Mouse (Mus musculus): ENCODE results near the gene Hk1.

Gene Hk1

DNA sequence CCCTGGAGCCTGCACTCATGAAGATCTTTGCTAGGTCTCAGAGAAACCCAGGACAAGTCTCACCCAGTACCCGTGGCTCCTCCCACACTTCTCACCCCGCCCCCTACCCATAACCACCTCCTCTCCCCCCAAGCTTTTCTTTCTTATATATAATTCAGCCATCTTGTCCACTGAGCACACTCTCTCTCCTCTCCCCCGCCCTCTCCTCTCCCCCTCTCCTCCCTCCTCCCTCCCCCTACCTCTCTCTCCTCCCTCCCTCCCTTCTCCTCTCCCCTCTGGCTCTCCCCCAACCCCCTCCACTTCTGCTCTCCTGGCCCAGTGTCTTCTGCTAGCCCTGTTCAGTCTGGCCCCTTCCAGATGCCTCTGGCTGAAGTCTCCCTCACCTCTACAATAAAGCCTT lies 100.6 kb downstream of the Hk1 start:
- TF ChIP-seq GATA4 (IDR thresholded peaks at IDR 0.05; ENCODE audit: insufficient replicate concordance, low read length), result no peak

DNA sequence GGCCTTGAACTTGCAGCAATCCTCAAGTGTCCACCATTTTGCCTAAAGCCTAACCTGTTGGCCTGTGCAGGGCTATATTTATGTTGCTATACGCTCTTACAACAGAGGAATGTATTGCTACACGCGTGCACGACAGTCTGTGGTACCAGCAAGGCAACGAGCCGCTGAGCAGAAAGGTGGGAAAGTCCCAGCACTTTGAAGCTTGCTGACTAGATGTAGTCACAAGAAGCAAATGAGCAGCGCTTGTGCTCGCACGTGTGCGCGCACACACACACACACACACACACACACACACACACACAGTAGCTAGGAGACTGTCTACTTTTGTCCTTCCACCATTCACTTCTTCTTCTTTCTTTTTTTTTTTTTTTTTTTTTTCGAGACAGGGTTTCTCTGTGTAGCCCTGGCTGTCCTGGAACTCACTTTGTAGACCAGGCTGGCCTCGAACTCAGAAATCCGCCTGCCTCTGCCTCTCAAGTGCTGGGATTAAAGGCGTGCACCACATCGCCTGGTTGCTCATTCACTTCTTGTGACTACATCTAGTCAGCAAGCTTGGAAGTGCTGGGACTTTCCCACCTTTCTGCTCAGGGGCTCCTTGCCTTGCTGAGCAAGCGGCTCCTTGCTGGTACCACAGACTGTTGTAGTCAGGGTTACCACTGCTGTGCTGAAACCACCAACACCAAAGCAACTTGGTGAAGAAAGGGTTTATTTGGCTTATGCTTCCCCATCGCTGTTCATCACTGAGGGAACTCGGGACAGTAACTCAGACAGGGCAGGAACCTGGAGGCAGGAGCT lies 102.0 kb downstream of the Hk1 start:
- no peak for TF ChIP-seq GATA4 (IDR thresholded peaks at IDR 0.05; ENCODE audit: insufficient replicate concordance, low read length)

DNA sequence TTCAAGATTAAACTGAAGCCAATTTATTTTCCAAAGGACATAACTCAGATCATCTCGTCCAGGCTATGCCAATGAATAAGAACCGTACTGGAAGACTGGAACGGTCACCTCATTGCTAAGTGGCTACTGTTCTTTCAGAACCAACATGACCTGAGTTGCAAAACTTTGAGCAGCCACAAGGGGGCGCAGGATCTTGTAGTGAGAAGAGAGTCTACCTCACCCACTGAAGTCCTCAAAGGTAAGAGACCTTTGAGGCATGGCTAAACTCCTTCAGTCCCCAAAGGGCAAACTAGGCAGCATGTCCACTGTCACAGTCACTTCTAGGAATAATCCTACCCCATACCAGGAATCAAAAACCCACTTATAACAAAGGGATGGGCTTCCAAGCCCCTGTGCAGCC lies 104.5 kb downstream of the Hk1 start:
- TF ChIP-seq GATA4 (IDR thresholded peaks at IDR 0.05; ENCODE audit: insufficient replicate concordance, low read length), result no peak

DNA sequence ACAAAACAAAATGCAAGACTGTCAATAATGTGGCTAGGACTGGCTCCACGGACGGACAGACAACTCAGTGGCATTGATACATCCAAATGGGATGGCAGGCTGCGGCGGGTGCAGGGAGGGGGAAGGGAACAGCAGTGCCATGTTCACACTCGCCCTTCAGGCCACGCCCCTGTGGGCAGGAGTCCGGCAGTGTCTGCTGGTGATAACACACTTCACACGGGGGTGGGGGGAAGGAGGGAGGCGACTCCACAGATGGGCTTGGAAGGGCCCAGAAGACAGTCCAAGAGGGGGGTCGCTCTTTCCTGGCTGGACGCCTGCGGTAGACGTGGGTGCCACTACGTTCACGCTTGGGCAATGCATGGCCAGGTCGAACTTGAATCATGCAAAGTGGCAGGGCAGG lies 110.4 kb downstream of the Hk1 start:
- TF ChIP-seq GATA4 (IDR thresholded peaks at IDR 0.05; ENCODE audit: insufficient replicate concordance, low read length), result no peak

DNA sequence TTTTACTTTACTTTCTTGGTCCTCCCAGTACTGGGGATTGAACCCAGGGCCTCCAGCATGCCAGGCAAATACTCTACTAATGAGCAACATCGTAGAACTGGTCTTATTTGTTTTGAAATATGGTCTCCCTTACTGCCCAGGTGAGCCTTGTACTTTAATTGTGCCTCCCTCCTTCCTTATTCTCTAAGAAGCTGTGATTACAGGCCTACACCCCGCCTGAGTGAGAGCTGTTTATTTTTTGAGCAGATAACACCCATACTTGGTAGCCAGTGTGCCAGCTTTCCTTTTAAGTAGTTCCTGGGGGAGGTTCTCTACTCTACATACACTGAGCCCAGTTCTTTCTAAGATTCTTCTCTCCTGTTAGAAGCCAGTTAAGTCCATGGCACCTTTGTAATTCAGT lies 115.4 kb downstream of the Hk1 start:
- no peak for TF ChIP-seq GATA4 (IDR thresholded peaks at IDR 0.05; ENCODE audit: insufficient replicate concordance, low read length)

DNA sequence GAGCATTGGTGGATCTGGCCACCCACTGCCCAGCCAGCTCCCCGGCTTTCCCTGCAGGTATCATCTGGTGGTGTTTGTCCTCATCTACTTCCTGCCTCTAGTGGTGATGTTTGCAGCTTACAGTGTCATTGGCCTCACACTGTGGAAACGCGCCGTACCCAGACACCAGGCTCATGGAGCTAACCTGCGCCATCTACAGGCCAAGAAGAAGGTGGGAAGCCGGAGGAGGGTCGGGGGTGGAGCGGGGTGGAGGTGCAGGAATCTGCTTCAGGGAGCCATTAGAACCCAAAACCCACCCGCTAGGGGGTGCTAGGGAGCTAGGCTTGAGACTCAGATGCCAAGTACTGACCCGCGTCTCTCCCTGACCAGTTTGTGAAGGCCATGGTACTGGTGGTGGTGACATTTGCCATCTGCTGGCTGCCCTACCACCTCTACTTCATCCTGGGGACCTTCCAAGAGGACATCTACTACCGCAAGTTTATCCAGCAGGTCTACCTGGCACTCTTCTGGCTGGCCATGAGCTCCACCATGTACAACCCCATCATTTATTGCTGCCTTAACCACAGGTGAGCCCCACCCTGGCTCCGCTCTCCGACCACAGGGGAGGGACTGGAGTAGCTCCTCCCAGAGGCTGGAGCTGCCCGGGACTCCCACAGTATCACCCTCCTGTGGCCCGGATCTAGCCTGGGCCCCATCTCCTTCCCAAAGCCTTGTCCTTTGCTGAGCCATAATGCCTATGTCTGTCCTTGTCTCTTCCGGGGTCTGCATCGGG lies 118.4 kb downstream of the Hk1 start:
- no peak for TF ChIP-seq GATA4 (IDR thresholded peaks at IDR 0.05; ENCODE audit: insufficient replicate concordance, low read length)

DNA sequence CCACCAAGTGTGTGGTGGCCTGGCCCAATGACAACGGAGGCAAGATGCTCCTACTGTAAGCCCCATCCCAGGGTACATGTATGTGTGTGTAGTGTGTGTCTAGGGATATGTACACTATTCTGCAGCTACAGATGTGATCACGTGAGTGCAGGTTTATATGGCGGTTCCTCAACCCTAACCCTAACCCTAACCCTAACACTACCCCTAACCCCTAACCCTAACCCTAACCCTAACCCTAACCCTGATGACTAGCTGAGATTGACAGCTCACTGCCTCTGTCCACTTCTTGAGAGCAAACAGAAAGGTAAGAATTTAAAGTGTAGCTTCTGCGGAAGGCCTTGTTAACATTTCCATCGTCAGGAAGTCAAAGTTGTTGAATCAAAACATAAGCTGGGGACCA lies 121.4 kb downstream of the Hk1 start:
- no peak for TF ChIP-seq GATA4 (IDR thresholded peaks at IDR 0.05; ENCODE audit: insufficient replicate concordance, low read length)

DNA sequence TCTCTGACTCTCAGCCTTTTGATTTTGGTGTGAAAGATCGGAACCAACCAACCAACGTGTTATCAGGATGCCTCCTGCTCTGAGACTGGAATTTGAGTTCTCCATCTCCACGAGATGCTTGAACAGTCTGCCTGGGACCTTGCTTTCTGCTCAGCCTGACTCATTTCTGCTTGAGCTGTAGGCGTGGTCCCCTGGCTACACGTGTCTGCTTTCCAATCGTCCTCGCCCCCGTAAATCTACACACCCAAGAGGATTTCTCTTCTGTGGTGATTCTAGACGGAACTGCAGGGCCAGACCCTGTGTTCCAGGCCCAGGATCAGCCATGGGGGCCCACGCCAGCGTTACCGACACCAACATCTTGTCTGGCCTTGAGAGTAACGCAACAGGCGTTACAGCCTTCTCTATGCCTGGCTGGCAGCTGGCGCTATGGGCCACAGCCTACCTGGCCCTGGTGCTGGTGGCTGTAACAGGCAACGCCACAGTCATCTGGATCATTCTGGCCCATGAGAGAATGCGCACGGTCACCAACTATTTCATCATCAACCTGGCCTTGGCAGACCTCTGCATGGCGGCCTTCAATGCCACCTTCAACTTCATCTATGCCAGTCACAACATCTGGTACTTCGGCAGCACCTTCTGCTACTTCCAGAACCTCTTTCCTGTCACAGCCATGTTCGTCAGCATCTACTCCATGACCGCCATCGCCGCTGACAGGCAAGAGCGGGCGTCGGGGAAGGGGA lies 127.0 kb downstream of the Hk1 start:
- no peak for TF ChIP-seq GATA4 (IDR thresholded peaks at IDR 0.05; ENCODE audit: insufficient replicate concordance, low read length)

DNA sequence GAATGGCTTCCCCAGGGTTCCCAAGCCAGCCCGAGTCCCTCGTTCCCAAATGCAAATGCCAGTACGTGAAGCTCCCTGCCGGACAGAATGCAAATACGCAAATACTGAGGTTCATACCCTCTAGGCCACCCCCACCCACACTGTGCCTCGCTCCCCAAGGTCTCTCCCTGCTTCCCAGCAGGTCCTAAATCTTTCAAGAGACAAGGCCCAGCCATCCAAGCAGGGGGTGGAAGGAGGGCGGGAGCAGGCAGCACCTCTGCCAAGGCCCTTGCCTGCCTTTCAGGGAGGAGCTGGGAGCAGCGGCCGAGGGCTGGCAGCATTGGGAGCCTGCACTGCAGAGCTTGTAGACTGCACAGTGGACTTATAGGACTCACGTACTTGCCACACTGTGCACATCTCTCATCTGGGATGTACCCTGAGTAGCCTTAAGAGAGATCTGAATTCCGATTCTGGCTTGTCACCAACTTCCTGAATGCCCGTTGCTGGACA lies 127.7 kb downstream of the Hk1 start, which contains the start of gene Tacr2:
Tacr2 (plus strand) TSS at position 439 of the 489 bp plus-strand sequence.
- no peak for TF ChIP-seq GATA4 (IDR thresholded peaks at IDR 0.05; ENCODE audit: insufficient replicate concordance, low read length)

DNA sequence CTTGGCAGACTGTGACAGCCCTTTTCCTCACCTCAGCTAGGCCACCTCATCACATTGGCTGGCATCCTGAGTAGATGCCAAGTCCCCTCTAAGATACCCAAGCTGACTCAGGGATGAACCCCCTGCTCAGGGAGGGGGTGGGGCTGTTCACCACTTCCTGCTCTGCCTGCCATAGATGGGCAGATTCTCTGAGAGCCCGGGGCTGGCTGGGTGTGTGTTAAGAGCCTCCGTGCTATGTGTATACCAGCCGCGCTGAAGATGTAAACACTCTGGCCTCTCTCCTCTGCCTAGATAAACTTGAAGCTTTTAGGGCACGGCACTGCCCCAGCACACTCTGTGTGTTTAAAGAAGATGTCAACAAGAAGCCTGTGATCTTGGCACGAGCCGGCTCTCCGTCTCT lies 131.9 kb downstream of the Hk1 start:
- TF ChIP-seq GATA4 (IDR thresholded peaks at IDR 0.05; ENCODE audit: insufficient replicate concordance, low read length), result no peak

DNA sequence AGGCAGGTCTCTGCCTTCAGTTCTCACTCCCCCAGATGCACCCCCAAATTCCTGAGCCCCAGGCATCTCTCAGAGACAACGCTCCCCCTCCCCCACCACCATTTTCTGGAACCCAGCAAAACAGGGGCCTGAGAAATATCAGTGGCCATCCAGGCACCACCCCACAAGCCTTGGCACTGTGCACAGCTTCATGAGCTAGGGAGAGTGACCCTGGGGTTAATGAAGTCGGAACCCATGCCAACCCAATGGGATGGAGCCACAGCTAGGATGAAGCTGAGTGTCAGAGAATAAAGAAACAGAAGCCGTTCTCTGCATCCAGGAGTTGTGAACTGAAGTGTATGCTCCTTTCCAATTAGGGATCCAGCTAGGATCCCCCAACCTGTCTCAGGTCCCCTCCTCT lies 132.6 kb downstream of the Hk1 start:
- no peak for TF ChIP-seq GATA4 (IDR thresholded peaks at IDR 0.05; ENCODE audit: insufficient replicate concordance, low read length)

DNA sequence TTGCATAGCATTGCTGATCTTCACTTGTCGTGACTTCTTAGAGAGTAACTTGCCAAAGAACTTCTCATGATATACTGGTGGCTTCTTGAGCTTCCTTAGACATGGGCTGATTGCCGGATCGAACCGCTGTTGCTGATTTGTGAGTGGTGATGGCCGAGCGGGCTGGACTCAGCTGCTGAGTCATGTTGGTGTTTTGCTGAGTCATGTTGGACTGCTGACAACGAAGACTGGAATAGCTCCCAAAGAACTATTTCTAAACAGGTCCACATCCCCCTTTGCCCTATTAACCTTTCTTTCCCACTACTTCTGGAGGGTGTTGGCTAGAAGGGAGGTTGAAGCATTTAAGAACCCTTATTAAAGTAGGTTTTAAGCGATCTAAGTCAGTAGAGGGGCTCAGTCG lies 135.6 kb downstream of the Hk1 start:
- no peak for TF ChIP-seq GATA4 (IDR thresholded peaks at IDR 0.05; ENCODE audit: insufficient replicate concordance, low read length)

DNA sequence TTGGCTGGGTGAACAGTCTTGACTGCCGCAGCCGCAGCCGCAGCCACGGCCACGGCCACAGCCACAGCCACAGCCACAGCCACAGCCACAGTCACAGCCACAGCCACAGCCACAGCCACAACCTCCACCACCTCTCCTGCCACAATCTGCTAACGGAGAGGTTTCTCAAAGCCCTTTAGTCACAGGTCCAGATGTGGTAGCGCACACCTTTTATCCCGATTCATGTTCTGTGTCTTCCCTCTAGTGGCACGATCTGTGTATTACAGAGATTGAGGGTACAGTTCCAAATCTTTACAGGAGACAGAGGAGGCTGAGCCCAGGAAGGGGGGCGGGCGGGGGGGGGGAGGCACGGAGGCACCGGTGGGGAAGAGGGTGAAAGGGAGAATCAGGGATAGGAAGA lies 136.8 kb downstream of the Hk1 start:
- TF ChIP-seq GATA4 (IDR thresholded peaks at IDR 0.05; ENCODE audit: insufficient replicate concordance, low read length), result no peak

DNA sequence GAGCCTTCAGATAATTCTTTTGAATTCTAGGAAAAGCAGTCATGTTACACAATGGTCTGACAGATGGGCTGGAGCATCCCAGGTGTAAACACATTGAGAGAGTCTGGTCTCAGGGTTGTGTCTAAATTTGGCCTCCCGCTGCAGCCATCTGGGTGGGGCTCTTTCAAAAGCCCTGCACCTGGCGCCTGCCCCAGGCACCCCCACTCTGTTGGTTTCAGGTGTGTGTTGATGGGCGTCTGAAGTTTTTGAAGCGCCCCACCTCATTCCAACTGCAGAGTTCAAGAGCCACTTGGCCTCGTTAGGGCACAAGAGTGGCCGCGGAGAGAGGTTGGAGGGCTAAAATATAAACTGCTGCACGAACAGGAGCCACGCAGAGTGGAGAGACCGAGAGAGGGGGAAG lies 137.3 kb downstream of the Hk1 start:
- no peak for TF ChIP-seq GATA4 (IDR thresholded peaks at IDR 0.05; ENCODE audit: insufficient replicate concordance, low read length)

DNA sequence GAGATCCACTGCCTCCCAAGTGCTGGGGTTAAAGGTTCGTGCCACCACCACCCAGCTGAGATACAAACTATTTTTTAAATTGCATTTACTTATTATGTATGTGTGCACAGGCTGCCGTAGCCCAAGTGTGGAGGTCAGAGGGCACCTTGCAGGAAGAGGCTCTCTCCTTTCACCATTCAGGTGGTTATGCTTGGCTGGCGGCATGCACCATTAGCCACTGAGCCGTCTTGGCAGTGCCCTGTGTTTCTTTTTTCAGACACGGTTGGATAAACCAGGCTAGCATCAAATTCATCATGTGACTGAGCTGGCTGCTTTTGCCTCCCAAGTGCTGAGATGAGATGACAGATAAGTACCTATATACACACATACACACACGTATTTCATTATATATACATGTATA lies 140.4 kb downstream of the Hk1 start:
- TF ChIP-seq GATA4 (IDR thresholded peaks at IDR 0.05; ENCODE audit: insufficient replicate concordance, low read length), result no peak

DNA sequence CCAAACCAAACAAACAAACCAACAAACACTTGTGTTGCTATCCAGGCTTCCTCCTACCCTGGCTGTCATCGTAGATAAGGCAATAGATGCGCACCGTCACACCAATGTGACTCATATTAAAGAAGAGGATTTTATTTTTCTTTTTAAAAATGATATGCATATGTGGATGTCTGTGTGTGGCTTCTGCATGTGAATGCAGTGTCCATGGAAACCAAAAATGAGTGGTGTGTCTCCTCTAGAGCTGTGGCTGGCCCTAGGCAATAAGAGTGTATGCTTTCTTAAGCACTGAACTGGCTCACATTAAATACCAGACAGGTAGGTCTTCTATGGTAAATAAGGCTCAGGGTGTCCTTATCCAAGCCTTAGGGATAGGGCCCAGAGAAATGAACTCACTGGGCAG lies 141.0 kb downstream of the Hk1 start:
- no peak for TF ChIP-seq GATA4 (IDR thresholded peaks at IDR 0.05; ENCODE audit: insufficient replicate concordance, low read length)

All from liver, adult (tissue).